Mouse (Mus musculus) right cerebral cortex, postnatal 4 days (tissue): ENCODE results near the gene Rai1.

Experiments used
- DNase-seq: peaks from one replicate; pipeline ENCODE4 v3.0.0-alpha.2; 2022

The Rai1 gene

DNA sequence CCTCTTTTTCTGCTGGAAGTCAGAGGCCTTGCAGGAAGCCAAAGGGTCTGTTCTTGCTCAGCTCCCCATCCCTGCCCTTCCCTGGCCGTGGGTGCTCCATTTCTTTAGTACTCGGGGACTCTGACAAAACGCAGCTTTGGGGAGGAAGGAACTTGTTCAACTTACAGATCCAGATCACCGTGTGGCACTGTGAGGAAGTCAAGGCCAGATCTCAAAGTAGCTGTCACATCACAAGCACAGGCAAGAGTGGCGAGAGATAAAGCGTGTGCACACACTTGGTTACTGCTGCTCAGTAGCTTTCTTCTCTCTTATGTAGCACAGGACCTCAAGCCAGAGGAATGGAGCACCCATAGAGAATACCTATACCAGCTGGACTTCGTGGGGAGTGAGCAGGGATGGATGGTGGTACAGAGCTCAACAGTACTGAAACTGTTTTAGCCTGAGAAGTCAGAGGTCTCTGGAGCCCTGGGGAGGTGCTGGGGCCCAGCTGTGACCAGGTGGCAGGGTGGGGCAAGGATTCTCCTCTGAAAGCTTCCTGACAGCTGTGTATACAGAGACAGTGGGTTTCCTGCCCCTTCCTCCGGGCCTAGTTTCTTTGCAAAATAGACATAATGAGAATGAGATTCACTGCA, 5.1 kb upstream of the Rai1 start:
- no peak for DNase-seq

DNA sequence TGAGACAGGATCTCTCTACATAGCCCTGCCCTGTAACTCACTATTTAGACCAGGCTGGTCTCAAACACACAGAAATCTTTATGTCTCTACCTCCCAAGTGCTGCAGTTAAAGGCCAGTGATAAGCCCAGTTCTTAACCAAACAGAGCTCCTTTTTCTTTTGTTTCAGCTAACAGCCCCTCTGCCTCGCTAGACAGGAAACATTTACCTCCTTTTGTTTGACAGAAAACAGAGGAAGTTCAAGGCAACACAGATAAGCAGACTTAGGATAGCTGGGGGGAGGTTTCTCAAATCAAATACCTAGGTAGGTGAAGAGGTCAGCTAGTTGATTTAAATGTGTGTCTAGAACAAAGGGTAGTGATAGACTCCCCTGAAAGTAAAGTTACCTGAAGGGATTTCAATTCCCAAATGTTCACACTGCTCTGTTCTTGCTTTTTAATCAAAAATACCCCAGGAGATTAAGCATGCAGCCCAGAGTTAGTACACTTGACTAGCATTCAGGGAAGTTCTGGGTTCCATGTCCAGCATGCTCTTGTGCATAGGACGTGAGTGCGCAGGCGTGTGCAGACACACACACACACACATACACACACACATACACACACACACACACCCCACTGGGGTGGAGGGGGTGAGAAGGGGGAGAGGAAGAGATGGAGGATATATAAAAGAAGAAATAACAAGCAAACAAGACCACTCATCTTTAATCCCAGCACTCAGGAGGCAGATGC, 3.8 kb upstream of the Rai1 start:
- no peak for DNase-seq

DNA sequence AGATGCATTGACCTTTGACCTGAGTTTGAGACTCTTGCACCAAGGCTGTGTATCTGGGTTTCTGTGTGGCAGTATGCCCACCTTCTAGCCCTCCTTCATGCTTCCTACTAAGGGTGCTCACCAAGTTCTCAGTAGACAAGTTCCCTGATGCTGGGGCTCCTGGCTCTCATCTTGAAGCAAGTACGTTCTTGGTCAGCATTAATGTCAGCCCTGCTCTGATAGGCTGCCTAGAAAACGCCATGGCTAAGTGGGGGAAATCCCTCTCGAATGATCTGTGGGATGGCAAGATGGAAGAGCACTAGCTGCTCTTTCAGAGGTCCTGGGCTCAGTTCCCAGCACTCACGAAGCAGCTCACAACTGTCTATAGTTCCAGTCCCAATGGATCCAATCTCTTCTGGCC, 2.8 kb upstream of the Rai1 start:
- DNase-seq = no peak

DNA sequence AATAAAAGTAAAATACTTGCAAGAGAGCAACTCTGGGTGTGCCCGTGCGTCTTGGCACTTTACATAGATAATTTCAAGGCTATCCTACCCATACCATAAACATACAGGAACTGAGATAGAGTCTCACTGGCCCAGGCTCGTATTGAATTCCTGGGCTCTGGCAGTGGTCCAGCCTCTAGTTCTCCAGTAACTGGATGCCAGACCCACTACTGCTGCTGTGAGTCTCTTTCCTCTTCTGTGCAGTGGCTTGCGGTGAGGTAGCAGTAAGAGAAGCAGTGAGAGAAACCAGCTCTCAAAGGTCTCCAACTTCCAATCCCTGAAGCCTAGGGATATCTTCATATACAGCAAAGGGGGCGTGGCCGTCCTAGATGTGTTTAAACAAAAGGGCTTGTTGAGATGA, 2.1 kb upstream of the Rai1 start:
- no peak for DNase-seq

DNA sequence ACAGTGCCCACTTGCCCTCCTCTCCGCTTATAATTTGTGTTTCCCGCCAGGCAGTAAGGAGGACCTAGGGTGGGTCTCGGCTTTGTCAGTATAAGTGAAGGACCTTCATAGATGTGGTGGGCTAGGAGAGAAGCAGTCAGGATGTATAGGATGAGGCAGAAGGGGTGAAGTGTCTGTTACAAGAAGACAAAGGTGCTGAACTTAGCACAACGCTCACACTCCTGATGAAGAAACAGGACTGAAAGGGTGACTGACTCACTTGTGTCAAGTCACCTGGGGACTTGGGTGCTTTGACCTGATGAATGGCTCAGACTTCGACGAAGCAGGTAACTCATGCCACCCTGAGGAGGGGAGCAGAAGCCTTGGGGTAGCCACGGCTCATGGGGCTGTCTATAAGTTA, 1.2 kb upstream of the Rai1 start:
- DNase-seq = no peak

DNA sequence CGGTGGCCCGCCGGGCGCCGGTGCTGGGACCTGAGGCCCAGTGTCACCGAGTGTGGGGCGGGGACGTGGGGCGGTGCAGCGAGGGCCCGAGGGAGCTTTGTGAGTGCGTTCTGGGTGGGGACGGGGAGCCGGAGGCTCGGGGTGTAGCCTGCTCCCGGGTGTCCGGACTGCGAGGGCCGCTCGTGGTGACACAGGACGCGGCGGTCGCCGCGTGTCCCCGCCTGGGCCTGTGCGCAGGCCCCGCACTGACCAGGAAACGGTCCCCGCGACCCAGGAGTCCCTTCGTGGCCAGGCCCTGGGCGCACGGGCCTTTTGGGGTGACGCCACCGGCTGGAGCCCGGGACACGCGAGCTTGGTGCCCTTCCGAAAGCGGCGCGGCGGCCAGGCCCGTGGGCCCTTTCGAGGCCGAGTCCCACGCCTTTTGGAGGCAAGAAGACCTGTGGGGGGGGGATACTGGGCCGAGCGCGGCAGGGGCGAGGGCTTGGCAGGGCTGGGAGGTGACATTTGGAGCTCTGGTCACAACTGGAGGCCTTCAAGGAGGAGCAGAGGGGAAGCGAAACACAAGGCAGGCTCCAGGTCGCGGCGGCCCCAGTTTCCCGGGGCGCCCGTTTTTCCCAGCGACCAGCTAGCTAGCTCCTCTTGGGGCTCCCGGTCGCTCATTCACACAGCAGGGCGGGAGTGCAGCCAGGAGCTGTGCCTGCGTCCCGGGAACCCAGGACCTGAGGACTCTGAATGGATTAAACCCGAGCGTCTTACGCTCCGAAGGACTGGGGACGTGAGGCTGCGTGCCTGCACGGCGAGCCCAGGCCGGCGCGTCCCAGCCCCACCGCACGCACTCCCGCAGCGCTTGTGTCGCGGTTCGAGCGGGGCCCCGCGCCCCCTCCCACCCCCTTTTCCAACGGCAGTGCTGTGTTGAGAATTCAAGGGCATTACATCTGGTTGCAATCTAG, 1.1 kb downstream of the Rai1 start:
- peak; percentile 63 for DNase-seq

DNA sequence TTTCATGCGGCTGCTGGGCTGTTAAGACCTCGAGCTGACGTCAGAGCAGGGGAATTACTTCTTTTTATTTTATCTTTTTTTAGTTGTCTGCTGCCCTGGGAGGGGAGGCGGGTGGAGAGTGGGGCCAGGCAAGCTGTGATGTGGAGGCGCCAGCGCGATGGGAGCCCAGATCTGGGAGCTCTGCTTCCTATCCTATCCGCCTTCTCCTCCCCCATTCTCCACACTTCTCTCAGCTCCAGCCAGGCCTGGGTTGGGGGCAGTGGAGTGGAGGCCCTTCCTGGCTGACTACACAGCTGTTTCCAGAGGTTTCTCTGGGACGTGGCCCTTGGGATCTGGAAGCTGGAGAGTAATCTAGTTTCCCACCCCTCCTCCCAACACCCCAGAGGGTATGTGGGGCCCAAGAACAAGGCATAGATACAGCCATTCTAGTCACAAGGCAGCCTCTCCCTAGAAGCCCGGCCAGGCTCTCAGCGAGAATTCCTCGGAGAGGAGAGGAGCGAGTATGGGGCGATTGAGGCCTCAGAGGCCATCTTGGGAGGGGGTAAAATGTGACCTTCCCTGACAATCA, 1.8 kb downstream of the Rai1 start:
- no peak for DNase-seq

DNA sequence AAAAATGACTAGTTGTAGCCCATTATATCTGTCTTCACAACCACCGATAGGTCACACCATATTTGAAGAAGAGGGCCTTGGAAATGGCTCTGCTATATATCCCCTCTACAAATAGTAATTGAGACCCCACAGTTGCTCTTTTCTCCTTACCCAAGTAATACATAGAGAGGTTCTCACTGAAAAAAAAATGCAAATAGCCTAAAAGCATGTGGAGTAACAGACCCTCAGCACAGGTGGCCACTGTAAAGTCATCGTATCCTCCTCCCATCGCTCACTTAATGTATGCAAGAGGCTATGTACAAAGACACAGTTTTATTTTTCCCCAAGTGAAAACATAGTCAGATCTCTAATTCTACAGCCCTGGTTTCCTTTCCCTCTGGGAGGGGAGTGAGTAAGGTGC, 2.6 kb downstream of the Rai1 start:
- DNase-seq = no peak

DNA sequence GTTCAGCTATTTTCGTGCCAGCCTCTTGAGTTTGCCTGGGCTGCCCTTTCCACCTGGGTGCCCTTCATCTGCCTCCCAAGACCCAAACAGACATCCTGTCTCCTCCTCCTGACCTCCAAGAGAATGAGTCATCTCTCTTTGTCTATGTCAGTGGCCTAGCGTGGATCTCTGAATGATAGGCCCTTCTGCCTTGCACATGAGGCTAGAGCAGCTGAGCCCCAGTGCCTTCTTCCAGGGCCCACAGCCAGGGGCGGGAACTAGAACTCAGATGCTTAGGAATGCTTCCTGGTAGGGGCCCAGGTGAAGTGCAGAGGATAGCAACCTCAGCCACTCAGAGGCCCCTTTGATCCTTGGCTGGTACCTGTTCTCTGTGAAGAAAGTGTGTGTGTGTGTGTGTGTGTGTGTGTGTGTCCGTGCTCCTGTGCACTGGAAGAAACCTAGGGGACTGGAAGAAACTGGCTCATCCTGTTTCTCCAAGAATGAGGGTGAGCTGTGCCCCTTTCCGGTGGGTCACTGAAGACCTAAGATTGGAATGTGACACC, 3.9 kb downstream of the Rai1 start:
- no peak for DNase-seq

DNA sequence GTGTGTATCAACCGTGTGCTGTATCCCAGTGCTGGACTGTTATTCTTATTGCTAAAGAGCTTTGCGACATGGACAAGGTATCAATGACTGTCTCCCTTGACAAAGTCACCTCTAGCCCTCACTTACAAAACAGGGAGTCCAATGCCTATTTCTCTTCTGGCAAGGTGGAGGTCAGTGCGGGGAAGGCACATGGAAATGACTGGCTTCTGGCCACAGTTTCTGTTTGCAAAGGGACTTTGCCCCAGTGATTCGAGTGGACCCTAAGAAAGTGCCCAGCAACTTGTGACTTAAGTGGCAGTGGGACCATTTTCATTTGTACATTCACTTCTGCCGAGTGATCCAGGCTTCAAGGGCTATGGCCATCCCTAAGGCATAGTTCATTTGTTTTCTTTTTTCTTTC, 5.6 kb downstream of the Rai1 start:
- no peak for DNase-seq

DNA sequence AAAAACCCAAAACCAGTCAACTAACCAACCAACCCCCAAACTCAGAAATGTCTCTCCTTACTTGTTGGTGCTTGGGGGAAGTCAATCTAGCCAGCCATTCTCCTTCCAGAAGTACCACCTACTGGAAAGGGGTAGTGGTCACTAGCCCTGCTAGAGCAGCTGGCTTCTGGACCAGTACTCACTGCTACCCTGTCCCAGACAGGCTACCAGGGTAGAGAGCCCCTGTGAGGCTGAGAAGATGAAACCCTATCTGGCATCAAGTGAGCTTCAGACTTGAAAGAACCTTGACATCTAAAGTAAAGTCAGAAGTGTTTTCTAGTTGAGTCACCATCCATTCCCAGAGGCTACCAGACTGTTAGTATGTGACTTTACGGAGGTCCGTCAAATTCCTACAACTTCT, 6.8 kb downstream of the Rai1 start:
- no peak for DNase-seq

DNA sequence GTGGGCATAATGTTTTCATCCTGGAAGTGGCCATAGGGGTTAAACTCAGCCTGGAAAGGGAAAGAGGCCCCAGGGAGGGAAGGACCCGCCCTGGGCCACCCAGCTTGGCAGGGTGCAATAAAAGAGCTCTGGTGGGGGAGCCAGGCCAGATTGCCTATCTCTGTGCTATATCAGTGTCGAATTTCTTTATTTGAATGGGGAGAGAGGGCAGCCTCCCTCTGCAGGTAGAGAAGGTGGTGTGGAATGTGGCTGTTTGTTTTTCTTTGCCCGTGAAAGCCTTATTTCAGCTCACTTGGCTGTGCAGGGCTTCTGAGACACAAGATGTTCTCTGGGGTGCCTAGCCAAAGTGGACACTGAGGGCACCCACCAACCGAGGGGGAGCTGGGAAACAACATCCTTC, 8.8 kb downstream of the Rai1 start:
- DNase-seq = no peak

DNA sequence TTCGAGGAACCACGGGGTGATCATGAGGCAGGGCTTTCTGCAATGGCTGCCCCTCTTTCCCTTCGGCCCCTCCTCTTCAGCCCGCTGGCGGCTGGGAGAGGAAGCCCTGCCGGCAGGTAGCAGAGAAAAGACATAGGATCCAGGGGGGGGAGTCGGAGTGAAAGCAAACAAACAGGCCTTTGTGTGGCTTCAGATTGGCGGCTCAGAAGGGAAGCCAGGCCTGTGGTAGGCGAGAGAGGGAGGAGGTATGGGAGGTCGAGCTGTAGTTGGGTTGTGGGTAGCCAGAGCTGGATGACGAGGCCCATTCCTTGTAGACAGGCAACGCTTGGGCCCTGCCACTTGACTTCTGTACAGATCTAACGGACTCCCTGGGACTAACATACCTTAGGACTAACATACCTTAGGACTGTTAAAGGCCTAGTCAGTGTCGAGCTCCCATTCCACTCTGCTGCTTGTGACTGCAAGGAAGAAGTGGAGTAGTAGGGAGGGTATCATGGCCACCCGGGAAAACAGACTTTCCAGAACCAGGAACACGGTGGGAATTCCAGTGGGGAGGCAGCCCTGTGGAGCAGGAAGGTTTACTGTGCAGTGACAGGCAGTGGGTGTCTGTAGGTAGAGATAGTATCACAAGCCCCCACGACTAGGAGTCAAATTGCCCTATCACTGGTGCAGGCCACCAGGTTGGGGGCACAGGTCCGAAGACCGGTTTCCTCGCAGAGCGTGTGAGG, 9.6 kb downstream of the Rai1 start:
- DNase-seq = peak; percentile 22

DNA sequence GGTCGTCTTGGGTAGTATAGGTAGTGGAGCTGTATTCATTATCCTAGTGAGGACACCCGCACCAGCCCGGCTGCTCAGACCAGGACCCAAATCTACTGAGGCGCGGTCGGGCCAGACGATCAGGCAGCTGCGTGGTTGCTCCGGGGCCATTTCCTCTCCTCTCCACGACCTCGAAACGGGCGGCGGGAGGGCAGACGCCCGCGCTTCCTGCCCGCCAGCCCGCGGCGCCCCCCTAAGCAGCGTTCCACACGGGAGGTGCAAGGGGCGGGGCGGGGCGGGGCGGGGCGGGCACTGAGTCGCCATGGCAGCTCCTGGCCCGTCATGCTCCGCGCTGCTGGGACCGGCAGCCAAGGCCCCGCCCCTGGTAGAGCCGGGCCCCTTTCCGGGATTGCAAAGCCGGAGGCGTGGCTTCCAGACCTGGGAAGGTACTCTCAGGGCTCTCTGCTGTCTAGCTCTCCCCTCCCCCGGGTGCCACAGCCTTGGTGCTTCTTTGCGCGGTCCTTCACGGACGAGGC, 10.3 kb downstream of the Rai1 start:
- peak; percentile 73 for DNase-seq

DNA sequence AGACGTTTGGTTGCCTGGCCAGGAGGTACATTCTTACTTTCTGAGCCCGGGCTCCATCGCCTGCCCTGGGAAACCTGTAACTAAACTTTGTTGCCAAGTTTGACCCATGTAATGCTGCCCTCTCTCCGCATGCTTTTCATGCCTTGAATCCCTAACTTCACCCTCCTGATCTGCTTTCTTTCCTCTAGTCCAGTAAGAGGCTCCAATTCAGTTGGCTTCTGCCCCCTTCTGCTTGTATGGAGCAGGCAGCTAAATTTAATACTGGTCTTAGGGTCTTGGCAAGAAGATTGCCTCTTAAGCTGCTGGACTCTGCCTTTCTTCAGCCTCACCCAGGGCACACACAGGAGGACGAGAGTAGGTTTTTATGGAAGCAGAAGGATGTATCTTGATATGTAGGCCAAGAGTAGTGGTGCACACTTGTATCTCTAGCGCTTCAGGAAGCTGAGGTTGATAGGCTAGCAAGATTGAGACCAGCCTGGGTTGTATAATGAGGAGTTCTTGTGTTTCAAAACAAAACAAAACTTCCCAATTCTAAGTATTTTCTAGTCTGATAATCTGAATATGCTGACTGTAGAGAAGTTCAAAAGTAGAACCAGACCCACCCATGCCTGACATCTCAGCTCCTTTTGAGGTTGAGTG, 10.9 kb downstream of the Rai1 start:
- DNase-seq = no peak

DNA sequence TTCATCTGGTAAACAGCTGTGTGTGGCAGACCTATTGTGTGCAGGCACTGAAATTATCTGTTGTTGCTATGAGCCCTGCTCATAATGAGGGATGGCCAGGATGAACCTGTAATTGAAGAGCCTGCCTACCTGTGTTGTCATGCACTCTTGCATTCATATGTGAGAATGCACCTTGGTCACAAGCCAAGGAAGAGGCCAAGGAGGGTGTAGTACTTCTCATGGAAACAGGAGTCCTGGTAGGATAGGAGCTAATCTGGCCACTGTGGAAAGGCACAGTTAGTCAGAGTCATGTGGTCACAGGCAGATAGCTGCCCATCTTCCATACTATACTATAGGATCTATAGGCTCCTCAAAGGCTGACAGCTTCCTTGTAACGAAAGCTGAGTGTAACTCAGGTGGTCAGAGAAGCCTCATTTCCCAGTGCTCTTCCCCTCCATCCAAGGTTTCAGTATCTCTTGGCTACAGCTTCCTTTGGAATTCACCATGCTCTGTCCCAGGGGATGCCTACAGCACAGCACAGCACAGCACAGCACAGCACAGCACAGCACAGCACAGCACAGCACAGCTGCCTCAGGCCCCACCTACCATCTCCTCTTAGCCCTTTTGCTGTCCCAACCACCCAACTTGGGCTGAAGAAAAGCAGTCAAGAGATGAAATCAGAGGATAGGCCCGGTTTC, 15.9 kb downstream of the Rai1 start:
- no peak for DNase-seq

DNA sequence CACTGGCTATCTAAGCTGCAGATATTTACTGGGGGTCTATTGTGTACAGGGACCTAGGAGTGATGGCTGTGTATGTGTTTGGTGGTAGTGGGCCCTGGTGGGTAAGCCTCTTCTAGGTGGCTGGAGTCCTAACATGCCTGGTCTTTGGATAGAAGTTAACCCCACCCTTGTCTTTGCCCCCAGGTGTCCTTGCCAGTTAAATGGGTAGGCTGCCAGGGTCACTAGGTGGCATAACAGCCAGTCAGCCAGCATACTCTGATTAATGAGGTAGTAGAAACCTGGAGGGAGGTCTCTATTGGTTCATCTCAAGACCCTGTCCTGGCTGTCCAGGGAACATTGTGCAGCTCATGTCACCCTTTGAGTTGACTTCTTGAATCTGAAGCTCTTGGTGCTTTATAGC, 17.8 kb downstream of the Rai1 start:
- DNase-seq = no peak

DNA sequence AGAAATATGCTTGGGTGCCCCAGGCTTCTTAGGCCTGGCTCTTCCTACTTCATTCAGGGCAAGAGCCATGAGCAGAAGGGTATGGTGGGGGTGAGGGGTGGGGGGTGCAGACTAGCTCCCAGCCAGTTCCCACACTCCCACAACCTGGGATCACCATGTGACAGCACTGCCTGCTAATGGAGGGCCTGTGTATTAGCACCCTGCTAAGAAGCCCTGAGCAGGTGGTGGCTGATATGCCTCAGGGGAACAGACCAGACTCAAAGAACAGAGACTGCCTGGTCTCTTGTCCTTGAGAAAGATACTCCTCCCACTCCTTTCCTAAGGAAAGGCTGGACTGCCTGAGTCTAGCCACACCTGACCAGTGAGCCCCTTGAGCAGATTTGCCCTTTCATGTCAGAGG, 22.2 kb downstream of the Rai1 start:
- DNase-seq = no peak

DNA sequence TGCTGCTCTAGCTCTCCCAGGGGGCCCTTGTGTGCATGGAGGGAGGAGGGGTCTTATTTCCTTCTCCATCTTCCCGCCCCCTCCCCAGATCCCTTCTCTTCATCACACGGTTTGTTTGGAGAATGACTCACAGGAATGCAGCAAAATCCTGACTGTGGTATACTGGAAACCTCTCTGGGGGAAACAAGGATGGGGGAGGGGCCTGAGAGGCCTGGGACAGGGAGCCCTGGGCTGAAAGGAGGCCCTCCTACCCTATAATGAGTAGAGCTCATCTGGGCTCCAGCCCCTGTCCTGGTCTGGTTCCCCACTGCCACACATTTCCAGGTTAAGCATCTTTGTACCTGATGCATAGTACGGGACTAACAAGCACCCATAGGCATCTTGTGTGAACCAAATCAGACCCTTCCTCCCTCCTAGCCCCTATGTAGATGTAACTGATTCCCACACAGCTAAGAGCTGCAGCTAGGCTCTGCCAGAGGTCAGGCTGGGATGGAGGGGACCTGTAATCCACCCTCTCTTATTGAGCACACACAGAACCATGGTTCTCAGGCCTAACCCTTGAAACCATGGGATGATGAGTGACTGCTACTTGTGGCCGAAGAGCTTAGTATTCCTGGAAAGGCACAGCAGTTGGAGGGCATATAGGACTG, 23.2 kb downstream of the Rai1 start:
- no peak for DNase-seq

DNA sequence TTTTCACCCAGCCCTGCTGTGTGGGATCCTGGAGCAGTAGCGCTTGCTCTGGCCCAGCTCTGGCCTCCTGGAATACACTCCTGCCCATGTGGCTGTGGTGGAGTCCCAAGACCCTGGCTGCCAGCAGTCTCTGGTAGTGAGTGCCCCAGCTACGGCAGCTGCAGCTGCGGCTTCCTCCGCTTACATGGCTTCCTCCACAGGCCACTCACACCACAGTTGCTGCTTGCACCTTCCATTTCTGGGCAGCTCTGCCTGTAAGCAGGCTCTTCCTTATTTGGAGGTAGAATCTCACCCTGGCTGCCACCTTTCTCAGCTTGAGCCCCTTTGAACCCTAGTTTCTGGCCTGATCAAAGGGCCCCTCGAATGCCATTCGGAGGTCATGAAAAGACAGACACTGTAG, 25.7 kb downstream of the Rai1 start:
- no peak for DNase-seq

DNA sequence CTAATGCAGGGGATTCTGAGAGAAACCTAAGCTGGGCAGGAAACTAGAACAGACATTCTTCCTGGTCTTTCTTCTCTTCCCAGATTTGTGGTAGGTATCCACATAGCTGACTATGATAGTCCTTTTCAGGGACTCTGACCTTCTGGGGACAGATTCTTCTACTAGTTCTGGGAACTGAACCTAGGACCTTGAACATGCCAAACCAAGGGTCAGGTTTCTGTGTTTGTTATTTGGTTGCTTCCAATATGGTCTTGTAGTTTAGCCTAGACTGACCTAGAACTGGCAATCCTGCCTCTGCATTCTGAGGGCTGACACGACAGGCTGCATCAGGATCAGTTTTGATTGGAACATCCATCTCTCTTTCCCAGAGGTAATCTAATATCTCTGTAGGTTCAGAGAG, 27.2 kb downstream of the Rai1 start:
- DNase-seq = no peak
